Mouse (Mus musculus) heart, adult 2 months (tissue): ENCODE measurements around the gene Ccnk.

ENCODE experiments used
- CTCF ChIP-seq: fragments of 200-600 bp; IDR thresholded peaks from 2 replicates; pipeline ENCODE4 v1.8.1; 2022; ENCODE audit warnings: antibody characterized with exemption, mild to moderate bottlenecking, moderate library complexity
- EP300 ChIP-seq: fragments of 200-500 bp; IDR thresholded peaks from 2 replicates; pipeline ENCODE4 v1.6.1; 2011; ENCODE audit warnings: low read depth, low read length, control low read depth; ENCODE audit not compliant: insufficient read depth

DNA sequence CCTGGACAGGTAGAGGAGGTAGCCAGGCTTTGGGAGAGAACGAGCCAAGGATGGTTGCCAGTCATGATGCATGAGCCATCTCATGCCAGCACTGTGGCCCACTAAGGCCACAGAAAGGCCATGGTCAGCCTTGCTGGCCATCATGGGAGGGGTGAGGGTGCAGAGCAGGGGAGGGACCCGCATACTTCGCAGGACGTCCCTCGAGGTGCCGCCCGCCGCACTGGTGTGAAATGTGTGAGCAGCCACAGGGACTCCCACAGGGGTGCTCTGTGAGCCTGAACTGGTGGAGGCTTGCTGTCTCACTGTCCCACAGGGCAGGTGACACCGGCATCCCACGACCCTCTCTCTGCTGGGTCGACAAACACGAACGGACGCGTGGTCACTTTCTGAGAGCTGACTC is 31.2 kb downstream of the Ccnk start:
- TF ChIP-seq CTCF, result no peak
- no peak for TF ChIP-seq EP300
